Mouse (Mus musculus): ENCODE measurements around the gene Vps35l. TPM values are rescaled to one million over a fixed set of nuclear protein-coding genes. Genes with fewer than 3 reads are reported as not detected.

Gene Vps35l
- 9.2 TPM for polyA plus RNA-seq (2014; fragmentation: Illumina TruSeq; extraction: RNeasy Lipid Tissue Mini Kit (QIAGEN cat#74804); ENCODE audit: low read depth, low replicate concordance)

DNA sequence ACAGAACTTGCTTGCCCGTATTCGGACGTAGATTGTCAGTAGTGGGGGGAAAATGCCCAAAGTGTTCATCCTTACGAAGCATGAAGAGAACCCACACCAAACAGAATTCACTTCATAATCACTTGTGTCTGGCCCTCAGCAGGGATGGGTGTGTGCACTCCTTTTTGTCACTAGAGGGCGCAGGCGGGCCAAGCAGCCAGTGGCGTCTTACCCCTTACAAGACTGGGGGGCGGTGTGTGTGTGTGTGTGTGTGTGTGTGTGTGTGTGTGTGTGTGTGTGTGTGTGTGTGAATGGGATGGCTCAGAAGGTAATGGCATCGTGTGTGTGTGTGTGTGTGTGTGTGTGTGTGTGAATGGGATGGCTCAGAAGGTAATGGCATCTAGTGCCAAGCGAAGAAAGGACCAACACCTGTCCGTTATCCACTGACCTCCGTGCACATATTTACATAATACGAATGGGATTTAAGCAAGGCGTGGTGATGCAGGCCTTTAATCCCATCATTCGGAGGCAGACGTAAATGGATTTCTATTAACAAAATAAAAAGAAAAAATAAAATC lies at the start of gene Vps35l:
Vps35l (plus strand) TSS at position 252 of the 557 bp plus-strand sequence.

DNA sequence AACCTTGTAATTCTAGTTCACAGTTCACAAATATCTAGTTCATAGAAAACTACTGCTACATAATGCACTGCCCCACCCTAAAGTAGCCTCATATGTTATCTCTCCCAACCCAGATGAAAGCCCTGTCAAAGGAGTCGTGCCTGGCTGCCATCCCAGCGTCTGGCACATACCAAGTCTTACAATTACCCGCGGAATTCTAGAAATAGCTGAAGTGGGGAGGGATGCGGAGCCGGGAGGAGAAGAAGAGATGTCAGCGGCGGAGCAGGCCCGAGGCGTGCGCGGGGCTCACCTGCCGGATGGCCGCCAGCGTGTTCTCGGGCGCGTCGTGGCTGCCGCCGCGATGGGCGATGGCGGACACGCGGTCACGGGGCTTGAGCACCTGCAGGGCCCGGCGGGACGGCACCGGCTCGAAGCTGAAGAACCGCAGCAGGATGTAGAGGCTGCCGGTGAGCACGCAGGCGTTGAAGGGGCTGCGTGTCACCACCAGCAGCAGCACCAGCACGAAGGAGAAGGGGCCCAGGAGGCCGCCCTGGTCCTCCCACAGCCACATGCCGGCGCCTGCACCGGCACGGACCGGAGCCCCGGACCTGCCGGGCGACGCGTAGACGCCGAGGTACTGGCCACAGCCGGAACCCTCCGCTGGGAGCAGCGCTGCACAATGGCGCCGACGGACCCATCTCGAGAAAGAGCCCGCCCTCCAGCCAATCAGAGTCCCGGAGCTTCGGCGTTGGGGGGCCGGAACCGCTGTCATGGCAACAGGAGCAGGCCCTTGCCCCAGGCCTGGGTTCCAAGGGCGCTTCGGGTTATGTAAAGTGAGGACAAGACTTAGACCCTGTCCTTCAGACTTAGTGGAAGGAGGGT lies 34.7 kb upstream of the Vps35l start, which contains the start of gene Gde1:
Gde1 (minus strand) TSS at position 678 of the 861 bp plus-strand sequence.

DNA sequence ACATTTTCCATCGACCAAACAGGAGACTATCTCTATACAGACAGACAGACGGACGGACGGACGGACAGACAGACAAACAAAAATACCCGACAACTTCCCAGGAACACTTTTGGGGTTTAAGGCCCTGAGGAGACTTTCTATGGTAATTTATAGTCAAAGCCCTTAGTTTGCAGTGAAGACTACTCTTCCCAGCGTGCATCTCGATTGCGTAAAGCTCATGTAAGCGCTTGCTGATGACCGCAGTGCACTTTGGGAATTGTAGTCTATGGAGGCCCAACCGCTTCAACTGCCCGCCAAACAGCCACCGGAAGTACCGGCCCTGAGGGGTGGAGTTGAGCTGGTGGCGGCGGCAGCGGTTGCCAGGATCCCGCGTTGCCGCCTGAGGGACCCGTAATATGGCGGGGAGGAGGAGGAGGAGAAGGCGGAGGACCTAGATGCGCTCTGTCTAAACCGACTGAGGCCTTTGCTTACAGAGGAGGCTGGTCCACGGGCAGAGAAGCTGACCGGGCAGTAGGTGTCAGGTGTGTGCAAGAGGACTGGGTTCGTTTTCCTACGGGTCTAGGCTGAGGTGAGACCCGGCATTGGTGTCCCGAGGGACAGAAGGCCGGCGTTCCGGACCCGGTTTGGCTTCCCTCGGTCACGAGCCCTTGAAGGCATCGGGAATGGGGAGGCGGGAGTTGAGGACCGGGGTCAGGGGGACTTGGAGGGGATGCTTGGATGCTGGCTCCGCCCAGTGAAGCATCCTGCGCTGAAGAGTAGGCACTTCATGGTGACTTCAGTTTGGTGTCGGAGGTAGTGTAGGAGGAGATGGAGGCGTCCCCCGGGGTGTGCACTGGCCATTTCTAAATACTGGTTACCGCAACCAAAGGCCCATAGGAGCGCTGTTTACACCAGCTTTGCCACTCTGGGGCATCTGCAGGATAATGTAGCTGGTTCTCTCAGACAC lies 27.5 kb upstream of the Vps35l start, which contains the start of gene Ccp110:
Ccp110 (plus strand) TSS at position 325 of the 946 bp plus-strand sequence.

DNA sequence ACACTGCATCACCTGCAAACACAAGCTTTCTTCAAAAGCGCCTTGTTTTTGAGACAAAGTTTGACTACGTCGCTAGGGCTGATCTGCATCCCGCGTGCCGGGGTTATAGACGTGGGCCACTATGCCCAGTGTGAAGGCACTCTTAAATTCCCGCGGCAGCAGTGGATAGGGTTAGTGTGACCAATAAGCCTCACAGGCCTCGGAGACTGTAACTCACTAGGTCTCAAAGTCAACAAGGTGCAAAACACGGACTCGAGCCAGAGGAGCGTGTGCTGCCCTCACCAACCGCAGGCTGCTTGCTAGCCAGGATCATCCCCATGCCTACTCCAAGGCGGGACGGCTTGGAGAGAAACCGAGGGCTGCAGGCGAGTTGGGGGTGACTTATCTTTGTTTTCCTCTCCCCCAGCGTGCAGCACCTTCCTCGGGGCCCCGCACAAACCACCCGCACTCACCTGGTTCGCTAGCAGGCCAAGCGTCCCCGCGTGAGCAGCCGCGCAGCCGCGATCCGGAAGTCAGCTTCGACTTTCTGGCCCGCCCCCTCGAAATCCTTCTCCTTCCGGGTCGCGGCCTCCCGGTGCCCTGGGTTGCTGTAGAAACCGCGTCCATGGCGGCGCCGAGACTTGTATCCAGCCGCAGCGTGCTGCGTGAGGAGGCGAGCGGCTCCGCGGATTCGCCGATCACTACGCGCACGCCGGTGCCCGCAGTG lies 115.3 kb downstream of the Vps35l start, which contains the start of gene Iqck:
Iqck (plus strand) TSS at position 582 of the 706 bp plus-strand sequence.

DNA sequence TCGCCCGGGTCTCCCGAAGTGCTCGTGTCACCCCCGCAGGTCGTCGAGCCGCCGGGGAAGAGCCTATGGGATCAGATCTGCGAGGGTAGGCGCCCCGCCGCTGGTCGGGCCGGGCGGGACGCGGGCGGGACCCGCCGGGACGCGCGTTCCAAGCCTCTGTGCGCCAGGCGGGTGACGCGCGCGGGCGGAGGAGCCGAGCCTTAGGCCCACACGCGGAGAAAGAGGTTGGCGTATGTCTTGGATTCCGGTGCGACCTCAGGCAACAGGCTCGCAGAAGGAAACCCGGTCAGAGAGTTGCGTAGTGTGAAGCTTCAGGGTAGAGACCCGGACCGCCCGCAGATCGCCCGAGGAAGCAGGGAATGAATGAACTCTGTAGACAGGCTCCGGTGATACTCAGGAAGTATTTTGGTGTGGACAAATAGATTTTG lies 115.9 kb downstream of the Vps35l start, which contains the start of gene Knop1:
Knop1 (minus strand) TSS at position 378 of the 428 bp plus-strand sequence.

Other genes starting within 250 kb of the Vps35l start
- gene Itpripl2, start 248.3 kb upstream of the Vps35l start, polyA plus RNA-seq (2014; fragmentation: Illumina TruSeq; extraction: RNeasy Lipid Tissue Mini Kit (QIAGEN cat#74804); ENCODE audit: low read depth, low replicate concordance) = 1.4 TPM
- gene Coq7, start 206.9 kb upstream of the Vps35l start, polyA plus RNA-seq (2014; fragmentation: Illumina TruSeq; extraction: RNeasy Lipid Tissue Mini Kit (QIAGEN cat#74804); ENCODE audit: low read depth, low replicate concordance) = 4.6 TPM
- 88.9 TPM for gene Tmc7, start 155.5 kb upstream of the Vps35l start, polyA plus RNA-seq (2014; fragmentation: Illumina TruSeq; extraction: RNeasy Lipid Tissue Mini Kit (QIAGEN cat#74804); ENCODE audit: low read depth, low replicate concordance)
- gene Tmc5, start 142.9 kb upstream of the Vps35l start, polyA plus RNA-seq (2014; fragmentation: Illumina TruSeq; extraction: RNeasy Lipid Tissue Mini Kit (QIAGEN cat#74804); ENCODE audit: low read depth, low replicate concordance) = 56.5 TPM
- 194 TPM for gene Gde1, start 34.4 kb upstream of the Vps35l start, polyA plus RNA-seq (2014; fragmentation: Illumina TruSeq; extraction: RNeasy Lipid Tissue Mini Kit (QIAGEN cat#74804); ENCODE audit: low read depth, low replicate concordance)
- gene Ccp110, start 27.7 kb upstream of the Vps35l start, polyA plus RNA-seq (2014; fragmentation: Illumina TruSeq; extraction: RNeasy Lipid Tissue Mini Kit (QIAGEN cat#74804); ENCODE audit: low read depth, low replicate concordance) = 239 TPM
- 19.4 TPM for gene Iqck, start 115.5 kb downstream of the Vps35l start, polyA plus RNA-seq (2014; fragmentation: Illumina TruSeq; extraction: RNeasy Lipid Tissue Mini Kit (QIAGEN cat#74804); ENCODE audit: low read depth, low replicate concordance)
- 116 TPM for gene Knop1, start 116.0 kb downstream of the Vps35l start, polyA plus RNA-seq (2014; fragmentation: Illumina TruSeq; extraction: RNeasy Lipid Tissue Mini Kit (QIAGEN cat#74804); ENCODE audit: low read depth, low replicate concordance)